Mouse (Mus musculus) heart, embryonic 10.5 days (tissue): ENCODE measurements around the gene Adamts3. TPM values are rescaled to one million over a fixed set of nuclear protein-coding genes. Genes with fewer than 3 reads are reported as not detected.

Experiments
- DNase-seq: peaks from one replicate; pipeline ENCODE4 v3.0.0-alpha.2; 2017; ENCODE audit warnings: low spot score
- H3K27ac ChIP-seq: fragments of 300-500 bp; sonication (generic); 2 replicates; pipeline ENCODE4 v1.5.1; 2016; ENCODE audit warnings: mild to moderate bottlenecking
- H3K27me3 ChIP-seq: fragments of 300-500 bp; sonication (generic); 2 replicates; pipeline ENCODE4 v1.6.1; 2016; ENCODE audit warnings: mild to moderate bottlenecking; ENCODE audit not compliant: poor library complexity, insufficient read depth, severe bottlenecking
- H3K36me3 ChIP-seq: fragments of 300-500 bp; sonication (generic); 2 replicates; pipeline ENCODE4 v1.6.1; 2016; ENCODE audit warnings: mild to moderate bottlenecking, moderate library complexity
- H3K4me1 ChIP-seq: fragments of 300-500 bp; sonication (generic); 2 replicates; pipeline ENCODE4 v1.6.1; 2016; ENCODE audit warnings: mild to moderate bottlenecking
- H3K4me3 ChIP-seq: fragments of 300-500 bp; sonication (generic); 2 replicates; pipeline ENCODE4 v1.5.1; 2016; ENCODE audit warnings: mild to moderate bottlenecking, moderate library complexity
- H3K9me3 ChIP-seq: fragments of 300-500 bp; sonication (generic); 2 replicates; pipeline ENCODE4 v1.6.1; 2016; ENCODE audit warnings: mild to moderate bottlenecking, moderate library complexity
- WGBS: fragments of 180-500 bp; shearing (Covaris S2); methylation state at CpG from one replicate; pipeline ENCODE4 v1.1.7; 2016; 5-methylcytosine and 5-hydroxymethylcytosine counted together
- polyA plus RNA-seq: library from polyadenylated mRNA; unstranded; fragments of >200 nt; fragmentation: Nextera tagmentation; extraction: Ambion mirVana; gene quantifications from 2 replicates; pipeline ENCODE4 v1.2.1, GENCODE M21; 2016

Adamts3 gene
- polyA plus RNA-seq, 1 experiment from 2014 or later: 3.3 TPM

DNA sequence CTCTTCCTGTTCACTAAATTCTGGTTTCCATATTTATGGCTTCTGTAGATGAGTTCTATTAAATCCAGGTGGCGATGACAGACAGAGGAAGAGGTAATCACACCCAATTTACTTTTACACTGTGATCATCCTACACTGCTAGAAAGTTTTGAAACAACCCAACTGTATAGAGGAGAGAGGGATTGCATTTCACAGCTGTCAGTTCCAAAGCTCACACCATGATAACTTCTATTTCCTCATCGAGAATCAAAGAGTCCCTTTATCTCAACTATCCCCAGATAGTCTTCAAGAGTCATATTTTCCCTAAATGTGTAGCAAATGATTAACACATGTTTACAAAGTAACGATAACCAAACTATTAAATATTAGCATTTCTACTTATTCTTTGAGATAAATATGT lies 152.7 kb downstream of the Adamts3 start:
- Histone ChIP-seq H3K27ac (no peak overlapping the region), H3K27me3 (no peaks in the 10 kb centered on the region), H3K4me3 (no peak overlapping the region), H3K4me1 (no peaks in the 10 kb centered on the region), H3K36me3 (no peaks in the 10 kb centered on the region), H3K9me3 (no peaks in the 10 kb centered on the region; the same call in 1 of the 2 replicates)
- WGBS: 76% methylated on average over 3 of the region's 3 CpGs
- no peak for DNase-seq

DNA sequence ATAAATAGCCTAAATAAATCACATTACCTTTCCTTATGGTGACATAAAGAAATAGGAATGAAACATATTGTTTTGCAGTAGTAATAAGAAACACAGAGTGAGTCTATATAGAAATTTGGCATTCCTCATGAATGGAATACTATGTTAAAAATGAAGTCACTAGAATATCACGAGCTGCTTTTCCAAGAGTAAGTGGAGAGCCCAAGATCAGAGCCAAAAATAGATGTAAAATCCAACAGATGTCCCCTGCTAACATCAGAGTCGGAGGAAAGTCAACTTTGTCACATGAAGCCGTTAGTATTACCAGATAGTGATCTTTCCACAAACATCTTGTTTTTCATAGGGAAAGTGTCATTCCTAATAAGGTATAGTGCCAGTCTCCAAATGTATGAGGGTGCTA lies 155.0 kb downstream of the Adamts3 start:
- no peaks in the 10 kb centered on the region for H3K27me3 ChIP-seq
- H3K36me3 ChIP-seq: no peaks in the 10 kb centered on the region
- 49% methylated on average over 3 of the region's 3 CpGs for WGBS
- H3K4me1 ChIP-seq: no peaks in the 10 kb centered on the region
- DNase-seq: no peak
- no peak overlapping the region for H3K27ac ChIP-seq
- H3K9me3 ChIP-seq: no peaks in the 10 kb centered on the region; the same call in 1 of the 2 replicates
- H3K4me3 ChIP-seq: no peak overlapping the region

DNA sequence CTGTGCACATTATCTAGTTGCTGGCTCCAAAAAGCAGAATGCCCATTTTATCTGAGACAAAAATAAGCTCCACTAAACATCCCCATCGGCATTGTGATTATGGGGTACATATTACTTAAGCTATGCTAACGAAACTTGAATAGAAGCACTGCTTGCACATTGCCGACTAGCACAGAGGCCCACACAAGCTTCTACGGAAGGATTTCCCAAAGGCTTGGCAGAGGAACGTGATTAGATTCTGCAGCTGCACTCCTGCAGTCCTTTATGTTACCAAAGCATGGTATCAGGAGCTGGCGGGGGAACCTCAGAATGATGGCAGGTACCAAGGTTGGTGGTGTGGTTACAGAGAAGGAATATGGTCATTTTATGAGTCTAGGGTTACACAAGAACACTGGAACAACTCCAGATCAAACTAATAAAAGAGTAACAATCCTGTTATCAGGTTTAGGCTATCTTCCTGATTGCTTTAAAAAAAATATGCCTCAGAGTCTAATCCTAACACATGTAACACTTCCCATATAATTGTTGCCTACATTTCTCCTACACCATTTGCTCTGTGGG lies 155.6 kb downstream of the Adamts3 start:
- Histone ChIP-seq H3K9me3 (no peaks in the 10 kb centered on the region; the same call in 1 of the 2 replicates), H3K27ac (no peak overlapping the region), H3K4me3 (no peak overlapping the region), H3K36me3 (no peaks in the 10 kb centered on the region), H3K4me1 (no peaks in the 10 kb centered on the region), H3K27me3 (no peaks in the 10 kb centered on the region)
- no peak for DNase-seq
- 80% methylated on average over 6 of the region's 6 CpGs for WGBS

DNA sequence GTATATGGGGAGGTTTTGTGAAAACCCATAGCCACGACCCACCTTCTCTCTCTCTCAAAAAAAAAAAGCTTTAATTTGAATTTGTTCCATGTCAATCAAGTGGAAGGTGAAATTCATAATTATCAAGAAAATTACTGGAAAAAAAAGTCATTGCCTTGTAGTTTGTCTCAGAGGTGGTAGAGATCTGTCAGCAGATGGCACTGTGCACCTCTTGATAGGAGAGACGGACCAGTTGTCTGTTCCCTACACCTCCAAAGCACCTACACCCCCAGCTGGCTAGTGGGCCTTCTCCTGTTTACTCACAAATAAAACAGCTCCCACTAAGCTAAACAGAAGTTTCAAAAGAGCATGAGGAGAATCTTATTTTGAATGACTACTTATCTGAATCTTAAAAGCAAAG lies 168.6 kb downstream of the Adamts3 start:
- H3K36me3 ChIP-seq: no peaks in the 10 kb centered on the region
- no peaks in the 10 kb centered on the region for H3K27me3 ChIP-seq
- H3K9me3 ChIP-seq: no peaks in the 10 kb centered on the region
- H3K4me1 ChIP-seq: no peaks in the 10 kb centered on the region
- 51% methylated on average over 2 of the region's 2 CpGs for WGBS
- no peak for DNase-seq
- H3K27ac ChIP-seq: no peak overlapping the region
- H3K4me3 ChIP-seq: no peak overlapping the region

- no peaks in the 10 kb centered on the region for H3K27me3 ChIP-seq
These were observed 171.8 kb downstream of the Adamts3 start for GRCm38 (mm10) chr5:89711116-89711859.

DNA sequence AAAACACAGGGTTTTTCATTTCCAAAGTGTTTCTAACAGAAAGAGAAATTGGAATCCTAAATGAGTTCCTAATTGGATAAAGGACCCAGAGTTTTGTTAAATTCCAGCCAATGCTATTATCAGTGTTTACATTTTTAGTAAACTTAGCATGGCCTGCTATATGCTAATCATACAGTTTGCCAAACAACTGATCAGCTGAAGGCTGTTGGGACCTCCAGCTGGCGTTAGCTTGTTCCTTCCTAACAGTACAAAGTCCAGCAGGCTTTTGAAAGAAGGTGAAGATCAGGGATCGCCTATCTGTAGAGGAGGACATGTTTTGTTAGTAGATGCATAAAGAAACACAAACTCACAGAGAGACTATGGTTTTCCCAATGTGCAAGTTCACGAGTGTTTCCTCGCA lies 173.7 kb downstream of the Adamts3 start:
- Histone ChIP-seq H3K9me3 (no peaks in the 10 kb centered on the region), H3K27me3 (no peaks in the 10 kb centered on the region), H3K4me1 (peaks cover under 1% of the 10 kb centered on the region; the same call in 1 of the 2 replicates), H3K4me3 (no peak overlapping the region), H3K27ac (no peak overlapping the region), H3K36me3 (no peaks in the 10 kb centered on the region)
- DNase-seq: no peak
- 64% methylated on average over 4 of the region's 4 CpGs for WGBS

More at GRCm38 (mm10) chr5:89711116-89711859, 171.8 kb downstream of the Adamts3 start:
- Histone ChIP-seq H3K27ac (no peak overlapping the region), H3K4me1 (no peaks in the 10 kb centered on the region), H3K36me3 (no peaks in the 10 kb centered on the region), H3K9me3 (no peaks in the 10 kb centered on the region), H3K4me3 (no peak overlapping the region)
- WGBS: 73% methylated on average over 7 of the region's 7 CpGs
- no peak for DNase-seq

GRCm38 (mm10) chr5:89704264-89704663 lies 178.9 kb downstream of the Adamts3 start:
- no peak for DNase-seq
- no peaks in the 10 kb centered on the region for H3K36me3 ChIP-seq
- no peaks in the 10 kb centered on the region for H3K27me3 ChIP-seq
- no peaks in the 10 kb centered on the region for H3K9me3 ChIP-seq
- H3K27ac ChIP-seq: no peak overlapping the region
- peaks cover 10% of the 10 kb centered on the region; the same call in 1 of the 2 replicates for H3K4me1 ChIP-seq
- 38% methylated on average over 1 of the region's 1 CpGs for WGBS
- H3K4me3 ChIP-seq: no peak overlapping the region

- 60% methylated on average over 9 of the region's 9 CpGs for WGBS
- no peak for DNase-seq
- no peaks in the 10 kb centered on the region for H3K36me3 ChIP-seq
These were observed 181.7 kb downstream of the Adamts3 start for GRCm38 (mm10) chr5:89701241-89702007.

DNA sequence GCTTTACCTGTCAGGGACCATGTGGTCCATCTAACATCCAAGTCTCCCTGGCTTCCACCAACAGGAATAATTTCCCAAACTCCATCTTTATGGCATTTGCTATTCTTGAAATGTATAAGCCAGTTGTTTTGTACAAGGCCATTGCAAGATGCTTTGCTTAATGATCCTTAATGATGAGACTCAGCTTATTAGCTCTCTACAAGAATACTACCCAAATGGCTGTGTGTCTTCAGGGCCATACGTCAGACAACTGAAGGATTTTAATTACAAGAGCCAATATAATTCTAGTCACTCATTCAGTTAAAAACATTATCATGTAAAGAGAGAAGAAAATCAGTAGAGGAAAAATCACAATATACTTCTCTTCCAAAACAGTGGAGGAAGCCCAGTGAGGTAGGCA lies 195.3 kb downstream of the Adamts3 start:
- no peak for DNase-seq
- H3K36me3 ChIP-seq: no peaks in the 10 kb centered on the region
- H3K4me3 ChIP-seq: no peak overlapping the region
- no peak overlapping the region for H3K27ac ChIP-seq
- no peaks in the 10 kb centered on the region for H3K9me3 ChIP-seq
- 82% methylated on average over 1 of the region's 1 CpGs for WGBS
- no peaks in the 10 kb centered on the region for H3K27me3 ChIP-seq
- no peaks in the 10 kb centered on the region for H3K4me1 ChIP-seq

More at GRCm38 (mm10) chr5:89701241-89702007, 181.7 kb downstream of the Adamts3 start:
- H3K27ac ChIP-seq: no peak overlapping the region
- peaks cover 10% of the 10 kb centered on the region; the same call in 1 of the 2 replicates for H3K4me1 ChIP-seq
- H3K27me3 ChIP-seq: no peaks in the 10 kb centered on the region
- H3K9me3 ChIP-seq: no peaks in the 10 kb centered on the region
- H3K4me3 ChIP-seq: no peak overlapping the region

DNA sequence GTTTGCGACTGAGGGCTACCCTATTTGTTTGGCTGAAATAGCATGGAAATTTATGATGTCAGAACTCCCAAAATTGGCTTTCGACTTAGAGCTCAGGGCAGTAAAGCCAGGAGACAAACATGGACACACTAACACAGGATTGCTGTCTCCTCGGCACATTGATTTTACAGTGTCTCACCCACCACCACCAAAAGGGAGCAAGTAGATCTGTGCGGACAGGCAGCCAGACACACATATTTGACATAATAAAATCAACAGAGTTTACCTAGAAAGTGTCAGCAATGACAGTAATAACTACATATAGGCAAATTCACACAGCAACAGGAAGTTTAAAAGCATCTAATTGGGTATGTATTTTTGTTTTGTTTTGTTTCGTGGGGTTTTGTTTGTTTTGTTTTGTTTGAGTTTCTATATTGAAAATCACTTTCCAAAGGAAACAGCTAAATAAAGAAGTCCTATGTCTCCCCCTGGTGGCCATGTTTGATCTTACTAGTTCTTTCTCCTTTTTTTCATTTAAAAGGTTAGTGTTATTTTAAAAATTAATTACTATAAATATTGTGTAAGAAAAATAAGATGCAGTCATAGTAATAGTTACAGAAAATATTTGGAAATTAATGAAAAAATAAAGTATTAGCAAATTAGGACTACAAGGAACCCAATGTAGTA lies 203.1 kb downstream of the Adamts3 start:
- DNase-seq: no peak
- no peak overlapping the region for H3K4me3 ChIP-seq
- no peaks in the 10 kb centered on the region for H3K9me3 ChIP-seq
- H3K27ac ChIP-seq: no peak overlapping the region
- no peaks in the 10 kb centered on the region for H3K36me3 ChIP-seq
- 66% methylated on average over 5 of the region's 5 CpGs for WGBS
- no peaks in the 10 kb centered on the region for H3K27me3 ChIP-seq
- H3K4me1 ChIP-seq: no peaks in the 10 kb centered on the region

DNA sequence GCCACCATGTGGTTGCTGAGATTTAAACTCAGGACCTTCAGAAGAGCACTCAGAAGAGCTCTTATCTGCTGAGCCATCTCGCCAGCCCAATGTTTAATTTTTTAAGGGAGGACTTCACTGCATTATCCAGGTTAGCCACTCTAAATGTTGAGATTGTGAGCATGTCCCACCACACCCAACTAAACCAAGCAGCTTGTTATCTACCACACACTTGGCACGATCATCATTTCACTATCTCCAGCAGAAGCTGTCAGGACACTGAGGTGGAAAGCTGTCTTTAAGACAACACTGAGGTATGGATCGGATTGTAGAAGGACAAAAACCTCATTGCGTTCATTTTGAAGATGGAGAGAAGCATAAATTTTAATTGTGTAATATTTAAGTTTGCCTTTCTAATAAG lies 205.0 kb downstream of the Adamts3 start:
- 78% methylated on average over 4 of the region's 4 CpGs for WGBS
- no peak for DNase-seq
- H3K27ac ChIP-seq: no peak overlapping the region
- H3K4me1 ChIP-seq: no peaks in the 10 kb centered on the region
- no peaks in the 10 kb centered on the region for H3K36me3 ChIP-seq
- no peaks in the 10 kb centered on the region for H3K27me3 ChIP-seq
- no peaks in the 10 kb centered on the region for H3K9me3 ChIP-seq
- no peak overlapping the region for H3K4me3 ChIP-seq

GRCm38 (mm10) chr5:89674066-89674848 lies 208.9 kb downstream of the Adamts3 start:
- H3K27ac ChIP-seq: no peak overlapping the region
- DNase-seq: no peak
- H3K36me3 ChIP-seq: no peaks in the 10 kb centered on the region
- no peak overlapping the region for H3K4me3 ChIP-seq
- whole genome bisulfite sequencing: 75% methylated on average over 9 of the region's 9 CpGs
- H3K4me1 ChIP-seq: no peaks in the 10 kb centered on the region
- H3K27me3 ChIP-seq: no peaks in the 10 kb centered on the region
- no peaks in the 10 kb centered on the region for H3K9me3 ChIP-seq
